Mouse (Mus musculus): ENCODE data around the gene Hmgcs1. TPM values are rescaled to one million over a fixed set of nuclear protein-coding genes. Genes with fewer than 3 reads are reported as not detected.
A peak's percentile ranks its signal among the peaks of the same experiment; 100 is the strongest.
"Not testable (repeated sequence)": the region's sequence is repeated elsewhere in the genome, so short reads cannot be mapped to it uniquely, and the experiment has no call there.

The Hmgcs1 gene
- polyA plus RNA-seq, 1 experiment from 2014 or later = 102 TPM

GRCm38 (mm10) chr13:119656246-119656645 is 33.9 kb upstream of the Hmgcs1 start:
- no peaks in the 10 kb centered on the region for H3K27me3 ChIP-seq (ENCODE audit: control insufficient read depth, insufficient read depth, low read length)
- no peak for ATAC-seq (replicated peaks; ENCODE audit: insufficient number of reproducible peaks, low FRiP score, low TSS enrichment)
- no peak overlapping the region for H3K9ac ChIP-seq (ENCODE audit: low read depth, low read length)
- H3K36me3 ChIP-seq (ENCODE audit: control insufficient read depth, insufficient read depth, low read length) = no peaks in the 10 kb centered on the region
- H3K27ac ChIP-seq (ENCODE audit: low read depth, low read length) = no peak overlapping the region
- no peak overlapping the region for H3K4me2 ChIP-seq
- no peak overlapping the region for H3K4me3 ChIP-seq (ENCODE audit: low read depth, low read length)
- no peaks in the 10 kb centered on the region for H3K9me3 ChIP-seq (replicated peaks; ENCODE audit: control insufficient read depth, low read length)
- H3K4me1 ChIP-seq (ENCODE audit: control insufficient read depth, insufficient read depth, low read length) = no peaks in the 10 kb centered on the region
- 63% methylated on average over 2 of the region's 2 CpGs for WGBS (ENCODE audit: insufficient replicate concordance)

GRCm38 (mm10) chr13:119656846-119657416 is 33.2 kb upstream of the Hmgcs1 start:
- Histone ChIP-seq H3K9me3 (replicated peaks; ENCODE audit: control insufficient read depth, low read length) (no peaks in the 10 kb centered on the region), H3K27me3 (ENCODE audit: control insufficient read depth, insufficient read depth, low read length) (no peaks in the 10 kb centered on the region), H3K4me2 (no peak overlapping the region), H3K36me3 (ENCODE audit: control insufficient read depth, insufficient read depth, low read length) (no peaks in the 10 kb centered on the region), H3K4me1 (ENCODE audit: control insufficient read depth, insufficient read depth, low read length) (no peaks in the 10 kb centered on the region), H3K4me3 (ENCODE audit: low read depth, low read length) (no peak overlapping the region), H3K9ac (ENCODE audit: low read depth, low read length) (no peak overlapping the region), H3K27ac (ENCODE audit: low read depth, low read length) (no peak overlapping the region)
- WGBS (ENCODE audit: insufficient replicate concordance) = 76% methylated on average over 6 of the region's 6 CpGs
- ATAC-seq (replicated peaks; ENCODE audit: insufficient number of reproducible peaks, low FRiP score, low TSS enrichment) = no peak

- not testable (repeated sequence) for H3K27ac ChIP-seq (ENCODE audit: low read depth, low read length); H3K9ac ChIP-seq (ENCODE audit: low read depth, low read length); H3K4me2 ChIP-seq; H3K4me3 ChIP-seq (ENCODE audit: low read depth, low read length); H3K27me3 ChIP-seq (ENCODE audit: control insufficient read depth, insufficient read depth, low read length); ATAC-seq (replicated peaks; ENCODE audit: insufficient number of reproducible peaks, low FRiP score, low TSS enrichment); H3K9me3 ChIP-seq (replicated peaks; ENCODE audit: control insufficient read depth, low read length); H3K36me3 ChIP-seq (ENCODE audit: control insufficient read depth, insufficient read depth, low read length); H3K4me1 ChIP-seq (ENCODE audit: control insufficient read depth, insufficient read depth, low read length)
- WGBS (ENCODE audit: insufficient replicate concordance) = 76% methylated on average over 4 of the region's 9 CpGs
Measured at GRCm38 (mm10) chr13:119661420-119661819, 28.8 kb upstream of the Hmgcs1 start.

- H3K36me3 ChIP-seq (ENCODE audit: control insufficient read depth, insufficient read depth, low read length) = no peaks in the 10 kb centered on the region
- H3K27me3 ChIP-seq (ENCODE audit: control insufficient read depth, insufficient read depth, low read length) = no peaks in the 10 kb centered on the region
- WGBS (ENCODE audit: insufficient replicate concordance) = 75% methylated on average over 8 of the region's 8 CpGs
- H3K9ac ChIP-seq (ENCODE audit: low read depth, low read length) = no peak overlapping the region
- H3K27ac ChIP-seq (ENCODE audit: low read depth, low read length) = no peak overlapping the region
- no peak overlapping the region for H3K4me3 ChIP-seq (ENCODE audit: low read depth, low read length)
- no peak for ATAC-seq (replicated peaks; ENCODE audit: insufficient number of reproducible peaks, low FRiP score, low TSS enrichment)
- no peaks in the 10 kb centered on the region for H3K4me1 ChIP-seq (ENCODE audit: control insufficient read depth, insufficient read depth, low read length)
- H3K9me3 ChIP-seq (replicated peaks; ENCODE audit: control insufficient read depth, low read length) = no peaks in the 10 kb centered on the region
- H3K4me2 ChIP-seq = no peak overlapping the region
Measured at GRCm38 (mm10) chr13:119678794-119679193, 11.4 kb upstream of the Hmgcs1 start.

GRCm38 (mm10) chr13:119679721-119680120 is 10.5 kb upstream of the Hmgcs1 start:
- H3K9me3 ChIP-seq (replicated peaks; ENCODE audit: control insufficient read depth, low read length) = no peaks in the 10 kb centered on the region
- 83% methylated on average over 2 of the region's 2 CpGs for WGBS (ENCODE audit: insufficient replicate concordance)
- H3K27me3 ChIP-seq (ENCODE audit: control insufficient read depth, insufficient read depth, low read length) = no peaks in the 10 kb centered on the region
- H3K27ac ChIP-seq (ENCODE audit: low read depth, low read length) = no peak overlapping the region
- H3K4me3 ChIP-seq (ENCODE audit: low read depth, low read length) = no peak overlapping the region
- no peak for ATAC-seq (replicated peaks; ENCODE audit: insufficient number of reproducible peaks, low FRiP score, low TSS enrichment)
- H3K36me3 ChIP-seq (ENCODE audit: control insufficient read depth, insufficient read depth, low read length) = no peaks in the 10 kb centered on the region
- no peaks in the 10 kb centered on the region for H3K4me1 ChIP-seq (ENCODE audit: control insufficient read depth, insufficient read depth, low read length)
- no peak overlapping the region for H3K4me2 ChIP-seq
- H3K9ac ChIP-seq (ENCODE audit: low read depth, low read length) = no peak overlapping the region

- Histone ChIP-seq H3K4me1 (ENCODE audit: control insufficient read depth, insufficient read depth, low read length) (no peaks in the 10 kb centered on the region), H3K4me3 (ENCODE audit: low read depth, low read length) (no peak overlapping the region), H3K36me3 (ENCODE audit: control insufficient read depth, insufficient read depth, low read length) (no peaks in the 10 kb centered on the region), H3K9me3 (replicated peaks; ENCODE audit: control insufficient read depth, low read length) (no peaks in the 10 kb centered on the region), H3K9ac (ENCODE audit: low read depth, low read length) (no peak overlapping the region), H3K27ac (ENCODE audit: low read depth, low read length) (no peak overlapping the region), H3K27me3 (ENCODE audit: control insufficient read depth, insufficient read depth, low read length) (no peaks in the 10 kb centered on the region), H3K4me2 (no peak overlapping the region)
- WGBS (ENCODE audit: insufficient replicate concordance) = 61% methylated on average over 3 of the region's 3 CpGs
- ATAC-seq (replicated peaks; ENCODE audit: insufficient number of reproducible peaks, low FRiP score, low TSS enrichment) = no peak
Measured at GRCm38 (mm10) chr13:119681161-119681560, 9.0 kb upstream of the Hmgcs1 start.

- H3K27me3 ChIP-seq (ENCODE audit: control insufficient read depth, insufficient read depth, low read length) = no peaks in the 10 kb centered on the region
Measured at GRCm38 (mm10) chr13:119684416-119685177, 5.6 kb upstream of the Hmgcs1 start.

GRCm38 (mm10) chr13:119689709-119690038 is 505 bp upstream of the Hmgcs1 start:
- WGBS (ENCODE audit: insufficient replicate concordance) = 15% methylated on average over 5 of the region's 5 CpGs
- Histone ChIP-seq H3K27me3 (ENCODE audit: control insufficient read depth, insufficient read depth, low read length) (no peaks in the 10 kb centered on the region), H3K36me3 (ENCODE audit: control insufficient read depth, insufficient read depth, low read length) (no peaks in the 10 kb centered on the region), H3K4me1 (ENCODE audit: control insufficient read depth, insufficient read depth, low read length) (peaks cover 8% of the 10 kb centered on the region; the same call in 1 of the 2 replicates), H3K9ac (ENCODE audit: low read depth, low read length) (no peak overlapping the region), H3K27ac (ENCODE audit: low read depth, low read length) (no peak overlapping the region), H3K4me2 (peak overlapping the region; percentile 48), H3K4me3 (ENCODE audit: low read depth, low read length) (peak overlapping the region; percentile 94), H3K9me3 (replicated peaks; ENCODE audit: control insufficient read depth, low read length) (no peaks in the 10 kb centered on the region)
- no peak for ATAC-seq (replicated peaks; ENCODE audit: insufficient number of reproducible peaks, low FRiP score, low TSS enrichment)

More at GRCm38 (mm10) chr13:119684416-119685177, 5.6 kb upstream of the Hmgcs1 start:
- ATAC-seq (replicated peaks; ENCODE audit: insufficient number of reproducible peaks, low FRiP score, low TSS enrichment) = no peak
- Histone ChIP-seq H3K9ac (ENCODE audit: low read depth, low read length) (no peak overlapping the region), H3K4me3 (ENCODE audit: low read depth, low read length) (no peak overlapping the region), H3K36me3 (ENCODE audit: control insufficient read depth, insufficient read depth, low read length) (no peaks in the 10 kb centered on the region), H3K4me1 (ENCODE audit: control insufficient read depth, insufficient read depth, low read length) (no peaks in the 10 kb centered on the region), H3K4me2 (no peak overlapping the region), H3K9me3 (replicated peaks; ENCODE audit: control insufficient read depth, low read length) (no peaks in the 10 kb centered on the region), H3K27ac (ENCODE audit: low read depth, low read length) (no peak overlapping the region)
- WGBS (ENCODE audit: insufficient replicate concordance) = 74% methylated on average over 11 of the region's 11 CpGs

Measured in heart, embryonic 11.5 days (tissue).